In genomic region chr17:28657936-28658335, GRCm38 (mm10) we compare ENCODE assay signal across 10 mouse cellular contexts. TPM values are rescaled to one million over a fixed set of nuclear protein-coding genes. Genes with fewer than 3 reads are reported as not detected.
A peak's percentile ranks its signal among the peaks of the same experiment; 100 is the strongest.
DNase-seq lines count a peak whose midpoint lies in the region; ATAC-seq and TF ChIP-seq lines count a peak whose summit lies in the region.
"Had no signal": no experiment of that assay in that cellular context is flagged by ENCODE, and none has a peak within 500 bp of the region (broad histone marks: within the 10 kb centered on the region; RNA-seq: fewer than 3 reads in every experiment).

No protein-coding gene starts in this region.

- no peaks in the 10 kb centered on the region for H3K9me3 ChIP-seq in forebrain, embryonic 12.5 days
- H3K9me3 ChIP-seq: embryonic facial prominence, embryonic 15.5 days; heart, embryonic 10.5 days; liver, embryonic 13.5 days had no signal

- peak; percentile 17 to 22 for DNase-seq in layer of hippocampus, adult 2 months (ENCODE audit: low spot score in 2 of 2)
- DNase-seq in layer of hippocampus, adult 9-10 months (ENCODE audit: low spot score), result no peak
- peak; percentile 84 for DNase-seq in MEL-GATA-1-ER (ENCODE audit: extremely low read depth, low read depth)
- DNase-seq in naive thymus-derived CD4-positive, alpha-beta T cell, adult 2 months (ENCODE audit: low read depth), result peak; percentile 81
- no peak for DNase-seq in left cerebral cortex, adult 8-10 months (ENCODE audit: low spot score in 2 of 2)
- DNase-seq: liver, embryonic 13.5 days had no signal

- no peaks in the 10 kb centered on the region for H3K36me3 ChIP-seq in forebrain, embryonic 12.5 days (replicated peaks)
- H3K36me3 ChIP-seq: embryonic facial prominence, embryonic 15.5 days; heart, embryonic 10.5 days; liver, embryonic 13.5 days had no signal

- H3K27me3 ChIP-seq in forebrain, embryonic 12.5 days, result no peaks in the 10 kb centered on the region
- H3K27me3 ChIP-seq: embryonic facial prominence, embryonic 15.5 days; liver, embryonic 13.5 days had no signal

- WGBS in forebrain, embryonic 12.5 days, result 29% methylated on average over 4 of the region's 4 CpGs

- H3K4me1 ChIP-seq in forebrain, embryonic 12.5 days, result peaks cover 18% of the 10 kb centered on the region

- no peak overlapping the region for H3K9ac ChIP-seq in forebrain, embryonic 12.5 days
- H3K9ac ChIP-seq: embryonic facial prominence, embryonic 15.5 days; liver, embryonic 13.5 days had no signal

- ATAC-seq in forebrain, embryonic 12.5 days (ENCODE audit: low FRiP score), result peak; percentile 79; the same call in 1 of the 2 replicates
- no peak for ATAC-seq in frontal cortex, adult (ENCODE audit: low TSS enrichment)

- TF ChIP-seq CTCF in layer of hippocampus, adult 2 months (conservative IDR thresholded peaks at IDR 0.05), result no peak

- no peak overlapping the region for H3K27ac ChIP-seq in layer of hippocampus, adult 2 months
- peak overlapping the region; percentile 85 for H3K27ac ChIP-seq in forebrain, embryonic 12.5 days
- H3K27ac ChIP-seq: embryonic facial prominence, embryonic 15.5 days; heart, embryonic 10.5 days; liver, embryonic 13.5 days had no signal

- no peak overlapping the region for H3K4me2 ChIP-seq in forebrain, embryonic 12.5 days
- H3K4me2 ChIP-seq: embryonic facial prominence, embryonic 15.5 days; liver, embryonic 13.5 days had no signal

- H3K4me3 ChIP-seq in layer of hippocampus, adult 2 months, result no peak overlapping the region
- H3K4me3 ChIP-seq in forebrain, embryonic 12.5 days (replicated peaks), result no peak overlapping the region
- H3K4me3 ChIP-seq: embryonic facial prominence, embryonic 15.5 days; heart, embryonic 10.5 days; liver, embryonic 13.5 days had no signal

RNA-seq across cellular contexts. Expression of gene Slc26a8, which starts 32.1 kb away (rescaled TPM):
- total RNA-seq in layer of hippocampus, adult 2 months (2021), result 1 to 10 TPM; 6.3 to 6.9 TPM
- 0.80 and 0.90 TPM in 2 replicates for polyA plus RNA-seq in forebrain, embryonic 12.5 days (2016; fragmentation: Nextera tagmentation; extraction: Ambion mirVana)
- total RNA-seq in left cerebral cortex, adult 8-10 months (2022), result 1 to 10 TPM; 6.0 to 8.4 (median 6.9) TPM

RNA-seq across cellular contexts. Expression of gene Mapk14, which starts 33.2 kb away (rescaled TPM):
- 10 to 100 TPM; 70.6 to 82.7 TPM for total RNA-seq in layer of hippocampus, adult 2 months (2021)
- polyA plus RNA-seq in forebrain, embryonic 12.5 days (2016; fragmentation: Nextera tagmentation; extraction: Ambion mirVana), result 38.0 and 39.8 TPM in 2 replicates
- total RNA-seq in left cerebral cortex, adult 8-10 months (2022), result 10 to 100 TPM; 70.2 to 84.1 (median 76.9) TPM

RNA-seq across cellular contexts. Expression of gene Srpk1, which starts 35.4 kb away (rescaled TPM):
- total RNA-seq in layer of hippocampus, adult 2 months (2021), result 10 to 100 TPM; 79.5 to 87.7 TPM
- polyA plus RNA-seq in forebrain, embryonic 12.5 days (2016; fragmentation: Nextera tagmentation; extraction: Ambion mirVana), result 124 and 130 TPM in 2 replicates
- total RNA-seq in left cerebral cortex, adult 8-10 months (2022), result 10 to 100 TPM; 81.5 to 96.3 (median 93.3) TPM

Comparison
In these comparisons a context has a peak if more than half of its experiments do, and no peak if none do; other contexts are left out.
1. DNase-seq: peak in layer of hippocampus, adult 2 months (2 of 2), MEL-GATA-1-ER (single experiment) and naive thymus-derived CD4-positive, alpha-beta T cell, adult 2 months (single experiment); none in layer of hippocampus, adult 9-10 months (single experiment) and left cerebral cortex, adult 8-10 months (0 of 2).